Mouse (Mus musculus) 3134 (cell line): ENCODE results near the gene Smdt1.
"Not testable (repeated sequence)": the region's sequence is repeated elsewhere in the genome, so short reads cannot be mapped to it uniquely, and the experiment has no call there.

Experiments used
- DNase-seq: peaks from one replicate; pipeline ENCODE4 v3.0.0-alpha.2; 2011; ENCODE audit warnings: low spot score; ENCODE audit not compliant: insufficient read length; ENCODE audit errors: extremely low read depth

Smdt1 gene

GRCm38 (mm10) chr15:82364561-82364960, 25.8 kb downstream of the Smdt1 start:
- DNase-seq, result not testable (repeated sequence)

GRCm38 (mm10) chr15:82368146-82368545, 29.4 kb downstream of the Smdt1 start:
- no peak for DNase-seq

- DNase-seq, result no peak
Observed at GRCm38 (mm10) chr15:82368851-82369250, 30.1 kb downstream of the Smdt1 start.

GRCm38 (mm10) chr15:82372446-82372845, 33.7 kb downstream of the Smdt1 start:
- DNase-seq, result no peak

GRCm38 (mm10) chr15:82372991-82373390, 34.2 kb downstream of the Smdt1 start:
- no peak for DNase-seq

GRCm38 (mm10) chr15:82374437-82374836, 35.7 kb downstream of the Smdt1 start:
- no peak for DNase-seq

- DNase-seq, result no peak
Observed at GRCm38 (mm10) chr15:82375855-82376254, 37.1 kb downstream of the Smdt1 start.

GRCm38 (mm10) chr15:82376393-82377138, 37.8 kb downstream of the Smdt1 start:
- no peak for DNase-seq

GRCm38 (mm10) chr15:82377701-82378100, 38.9 kb downstream of the Smdt1 start:
- DNase-seq, result no peak

GRCm38 (mm10) chr15:82378261-82379180, 39.8 kb downstream of the Smdt1 start:
- no peak for DNase-seq

- DNase-seq, result no peak
Observed at GRCm38 (mm10) chr15:82379511-82379870, 40.7 kb downstream of the Smdt1 start.

- DNase-seq, result no peak
Observed at GRCm38 (mm10) chr15:82379871-82380713, 41.3 kb downstream of the Smdt1 start, which contains the start of gene Cyp2d22. Gene Cyp2d22, minus strand, starts transcription at chr15:82380260.

- no peak for DNase-seq
Observed at GRCm38 (mm10) chr15:82380714-82381062, 41.9 kb downstream of the Smdt1 start.

- DNase-seq, result no peak
Observed at GRCm38 (mm10) chr15:82382441-82382840, 43.7 kb downstream of the Smdt1 start.

- DNase-seq, result no peak
Observed at GRCm38 (mm10) chr15:82385729-82386128, 47.0 kb downstream of the Smdt1 start.

- not testable (repeated sequence) for DNase-seq
Observed at GRCm38 (mm10) chr15:82389916-82390315, 51.2 kb downstream of the Smdt1 start.

- DNase-seq, result not testable (repeated sequence)
Observed at GRCm38 (mm10) chr15:82393922-82394321, 55.2 kb downstream of the Smdt1 start, which contains the start of gene Cyp2d11. Gene Cyp2d11, minus strand, starts transcription at chr15:82394022.

- DNase-seq, result not testable (repeated sequence)
Observed at GRCm38 (mm10) chr15:82395955-82396354, 57.2 kb downstream of the Smdt1 start.
